Mouse (Mus musculus) small intestine, adult 2 months (tissue): ENCODE measurements around the gene Aldh4a1. TPM values are rescaled to one million over a fixed set of nuclear protein-coding genes. Genes with fewer than 3 reads are reported as not detected.
A peak's percentile ranks its signal among the peaks of the same experiment; 100 is the strongest.

Experiments used
- H3K27ac ChIP-seq: fragments of 200-500 bp; 2 replicates; pipeline ENCODE4 v1.5.1; 2012; ENCODE audit warnings: low read depth, low read length, control low read depth, inconsistent platforms; ENCODE audit not compliant: insufficient read depth
- H3K27me3 ChIP-seq: fragments of 200-500 bp; 2 replicates; pipeline ENCODE4 v1.6.1; 2012; ENCODE audit warnings: mild to moderate bottlenecking, moderate library complexity, low read length, inconsistent platforms; ENCODE audit not compliant: control insufficient read depth, insufficient read depth
- H3K36me3 ChIP-seq: fragments of 200-500 bp; 2 replicates; pipeline ENCODE4 v1.6.1; 2012; ENCODE audit warnings: mild to moderate bottlenecking, low read length, control low read depth, inconsistent platforms; ENCODE audit not compliant: control insufficient read depth, insufficient read depth
- H3K4me1 ChIP-seq: fragments of 200-500 bp; 2 replicates; pipeline ENCODE4 v1.6.1; 2012; ENCODE audit warnings: low read length, inconsistent platforms, mixed read lengths; ENCODE audit not compliant: control insufficient read depth, insufficient read depth, insufficient read length
- H3K4me3 ChIP-seq: fragments of 200-500 bp; 2 replicates; pipeline ENCODE4 v1.5.1; 2012; ENCODE audit warnings: low read depth, mild to moderate bottlenecking, control low read depth, inconsistent platforms, low read length, moderate library complexity
- CTCF ChIP-seq: fragments of 200-500 bp; IDR thresholded peaks from 2 replicates; pipeline ENCODE4 v1.5.1; 2012; ENCODE audit warnings: low read depth, mild to moderate bottlenecking, control low read depth, inconsistent platforms, low read length, moderate library complexity, mixed read lengths; ENCODE audit not compliant: insufficient replicate concordance, insufficient read length; ENCODE audit errors: extremely low read depth
- POLR2A ChIP-seq: fragments of 200-500 bp; IDR thresholded peaks from 2 replicates; pipeline ENCODE4 v1.6.1; 2012; ENCODE audit warnings: low read depth, mild to moderate bottlenecking, control low read depth, inconsistent platforms, low read length, moderate library complexity
- WGBS: fragments of 180-500 bp; shearing (Covaris S2); methylation state at CpG from one replicate; pipeline ENCODE4 v1.1.7; 2018; 5-methylcytosine and 5-hydroxymethylcytosine counted together
- polyA plus RNA-seq: library from polyadenylated mRNA; depleted of rRNA; stranded (reverse); fragments of >200 nt; gene quantifications from 2 replicates; pipeline ENCODE4 v1.2.3, GENCODE M21; 2012

Gene Aldh4a1
- polyA plus RNA-seq, 1 experiment, result 110 TPM

DNA sequence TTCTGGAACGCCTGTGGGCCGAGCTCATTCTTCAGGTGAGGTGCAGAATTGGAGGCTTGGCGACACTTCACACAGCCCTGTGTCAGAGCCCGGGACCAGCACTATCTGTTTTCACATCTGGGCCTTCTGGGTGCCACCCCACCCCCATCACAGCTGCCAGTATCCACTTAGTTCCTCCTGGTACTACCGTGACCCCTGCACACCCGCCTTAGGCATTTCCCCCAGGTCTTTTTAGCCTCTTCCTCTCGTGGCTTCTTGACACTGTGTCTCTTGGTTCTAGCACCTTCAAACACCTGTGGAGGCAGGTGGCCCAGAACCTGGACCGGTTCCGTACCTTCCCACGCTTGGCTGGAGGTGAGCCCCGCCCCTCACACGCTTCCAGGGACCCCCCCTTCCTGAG, 17.7 kb downstream of the Aldh4a1 start:
- no peak overlapping the region for H3K4me3 ChIP-seq
- H3K27ac ChIP-seq, result no peak overlapping the region
- H3K36me3 ChIP-seq, result peaks cover 36% of the 10 kb centered on the region
- TF ChIP-seq CTCF, result no peak
- H3K27me3 ChIP-seq, result peaks cover 26% of the 10 kb centered on the region
- WGBS, result 46% methylated on average over 12 of the region's 12 CpGs
- peaks cover 22% of the 10 kb centered on the region for H3K4me1 ChIP-seq

DNA sequence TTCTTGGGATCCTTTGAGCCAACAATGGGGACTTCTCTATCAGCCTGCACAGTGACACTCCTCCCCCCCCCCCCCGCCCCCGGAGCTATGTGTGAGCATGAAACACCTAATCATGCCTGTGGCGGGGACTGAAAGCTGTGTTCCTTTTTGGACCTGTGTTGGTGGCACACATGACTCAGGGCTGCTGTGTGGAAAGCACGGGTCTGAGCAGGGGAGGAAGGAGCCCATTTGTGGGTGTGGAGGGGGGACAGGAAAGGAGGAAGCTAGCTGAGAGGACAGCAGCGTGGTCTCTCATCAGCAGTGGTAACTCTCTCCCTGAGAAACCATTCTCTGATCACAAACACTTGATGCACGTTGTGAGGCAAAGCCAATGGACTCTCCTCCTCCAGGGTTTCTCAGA, 18.1 kb downstream of the Aldh4a1 start:
- 47% methylated on average over 6 of the region's 6 CpGs for WGBS

DNA sequence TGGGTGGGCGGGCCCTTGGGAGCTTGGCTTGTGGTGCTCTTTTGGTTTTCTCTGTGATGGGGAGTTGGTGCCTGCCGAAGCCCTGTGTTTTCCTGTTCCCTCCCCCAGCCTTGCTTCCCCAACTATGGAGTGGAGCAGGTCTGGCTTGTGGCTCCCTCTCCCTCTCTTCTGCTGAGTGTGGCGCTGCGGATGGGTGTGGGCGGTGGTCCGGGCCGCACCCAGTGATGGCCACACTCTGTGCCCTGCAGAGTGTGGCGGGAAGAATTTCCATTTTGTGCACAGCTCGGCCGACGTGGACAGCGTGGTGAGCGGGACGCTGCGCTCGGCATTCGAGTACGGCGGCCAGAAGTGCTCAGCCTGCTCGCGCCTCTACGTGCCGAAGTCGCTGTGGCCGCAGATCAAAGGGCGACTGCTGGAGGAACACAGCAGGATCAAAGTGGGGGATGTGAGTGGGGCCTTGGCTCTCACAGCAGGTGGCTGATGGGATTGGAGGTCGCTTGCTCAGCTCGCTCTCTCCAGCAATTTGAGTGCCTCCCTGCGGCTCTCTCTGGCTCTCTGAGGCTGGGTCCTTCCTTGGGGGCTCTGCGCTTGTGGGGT, 19.3 kb downstream of the Aldh4a1 start:
- TF ChIP-seq POLR2A, result no peak
- no peak for TF ChIP-seq CTCF
- peaks cover 20% of the 10 kb centered on the region for H3K27me3 ChIP-seq
- H3K4me1 ChIP-seq, result peaks cover 22% of the 10 kb centered on the region
- 19% methylated on average over 30 of the region's 30 CpGs for WGBS
- H3K27ac ChIP-seq, result no peak overlapping the region
- peak overlapping the region; percentile 17; the same call in 1 of the 2 replicates for H3K4me3 ChIP-seq
- peaks cover 28% of the 10 kb centered on the region for H3K36me3 ChIP-seq

More for the DNA sequence above, 18.1 kb downstream of the Aldh4a1 start:
- Histone ChIP-seq H3K4me3 (no peak overlapping the region), H3K36me3 (peaks cover 32% of the 10 kb centered on the region), H3K27ac (no peak overlapping the region), H3K27me3 (peaks cover 25% of the 10 kb centered on the region), H3K4me1 (peaks cover 22% of the 10 kb centered on the region)
- TF ChIP-seq CTCF (no peak), POLR2A (no peak)

DNA sequence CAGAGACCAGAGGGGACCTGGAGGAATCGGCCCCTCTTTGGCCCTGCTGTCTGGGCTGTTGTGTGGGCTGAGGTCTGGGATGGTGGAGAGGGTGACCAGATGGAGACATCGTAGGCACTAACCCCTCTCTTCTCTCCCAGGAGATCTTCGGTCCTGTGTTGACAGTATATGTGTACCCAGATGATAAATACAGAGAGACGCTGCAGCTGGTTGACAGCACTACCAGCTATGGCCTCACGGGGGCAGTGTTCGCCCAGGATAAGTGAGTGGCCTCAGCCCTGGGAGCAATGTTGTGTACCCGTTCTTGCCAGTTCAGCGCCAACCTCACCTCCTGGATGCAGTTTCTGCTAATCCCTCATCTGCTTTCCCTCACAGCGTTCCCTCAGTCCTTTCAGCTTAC, 21.3 kb downstream of the Aldh4a1 start:
- TF ChIP-seq CTCF (peak; percentile 84), POLR2A (no peak)
- 13% methylated on average over 9 of the region's 9 CpGs for WGBS
- Histone ChIP-seq H3K27ac (no peak overlapping the region), H3K27me3 (peaks cover 19% of the 10 kb centered on the region), H3K4me1 (peaks cover 9% of the 10 kb centered on the region), H3K36me3 (peaks cover 27% of the 10 kb centered on the region), H3K4me3 (no peak overlapping the region)

DNA sequence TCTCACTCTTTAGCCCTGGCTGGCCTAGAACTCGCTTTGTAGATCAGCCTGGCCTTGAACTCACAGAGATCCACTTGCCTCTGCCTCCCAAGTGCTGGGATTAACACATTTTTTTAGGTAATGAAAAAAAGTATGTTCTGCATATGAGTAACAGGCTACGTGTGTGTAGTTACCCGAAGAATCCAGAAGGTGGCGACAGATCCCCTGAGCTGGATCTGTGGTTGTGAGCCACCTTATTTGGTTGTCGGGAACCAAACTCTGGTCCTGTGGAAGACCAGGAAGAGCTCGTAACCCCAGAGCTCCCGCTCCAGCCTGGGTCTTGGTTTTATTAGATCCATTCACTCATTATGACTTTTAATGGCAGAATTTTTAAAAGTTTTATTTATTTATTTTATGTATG, 24.2 kb downstream of the Aldh4a1 start:
- H3K36me3 ChIP-seq, result peaks cover 24% of the 10 kb centered on the region
- WGBS, result 92% methylated on average over 7 of the region's 7 CpGs
- H3K27ac ChIP-seq, result no peak overlapping the region
- TF ChIP-seq CTCF (peak; percentile 58; the same call in 1 of the 2 replicates), POLR2A (no peak)
- 0 out of 2 replicates have a peak, but pooled peaks cover 6% of the 10 kb centered on the region for H3K27me3 ChIP-seq
- H3K4me1 ChIP-seq, result peaks cover 21% of the 10 kb centered on the region
- no peak overlapping the region for H3K4me3 ChIP-seq

DNA sequence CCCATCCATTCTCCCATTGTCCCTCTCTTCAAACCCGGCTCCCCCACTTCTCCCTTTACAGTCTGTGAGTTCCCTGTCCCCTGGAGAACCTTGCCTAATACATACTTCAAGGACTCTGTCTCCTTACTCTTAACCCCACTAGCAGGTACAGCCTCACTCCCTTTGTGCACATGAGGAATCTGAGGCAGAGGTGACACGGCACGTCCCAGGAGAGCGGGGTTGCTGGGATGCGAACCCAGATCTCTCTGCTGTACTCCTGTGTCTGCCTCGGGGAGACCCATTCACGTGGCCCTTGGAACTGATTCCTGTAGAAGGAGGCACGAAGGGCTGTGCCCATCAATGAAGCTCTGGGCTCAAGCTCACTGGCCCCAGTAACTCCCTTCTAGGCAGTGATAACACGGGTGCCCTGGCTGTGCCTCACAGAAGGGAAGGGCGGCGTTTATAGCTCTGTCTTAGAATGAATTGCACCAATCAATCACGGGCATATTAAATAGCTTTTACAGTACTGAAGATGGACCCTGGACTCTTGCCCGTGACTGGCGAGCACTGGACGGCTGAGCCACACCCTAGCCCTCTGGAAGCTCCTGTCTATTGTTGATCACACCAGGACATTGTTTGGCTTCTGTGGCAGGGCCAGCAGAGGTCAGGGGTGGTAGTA, 27.5 kb downstream of the Aldh4a1 start:
- TF ChIP-seq POLR2A (no peak), CTCF (no peak)
- H3K36me3 ChIP-seq, result peaks cover 14% of the 10 kb centered on the region
- WGBS, result 37% methylated on average over 15 of the region's 15 CpGs
- peaks cover 20% of the 10 kb centered on the region for H3K4me1 ChIP-seq
- peak overlapping the region; percentile 85; the same call in 1 of the 2 replicates for H3K27ac ChIP-seq
- no peak overlapping the region for H3K4me3 ChIP-seq
- 0 out of 2 replicates have a peak, but pooled peaks cover 6% of the 10 kb centered on the region for H3K27me3 ChIP-seq

DNA sequence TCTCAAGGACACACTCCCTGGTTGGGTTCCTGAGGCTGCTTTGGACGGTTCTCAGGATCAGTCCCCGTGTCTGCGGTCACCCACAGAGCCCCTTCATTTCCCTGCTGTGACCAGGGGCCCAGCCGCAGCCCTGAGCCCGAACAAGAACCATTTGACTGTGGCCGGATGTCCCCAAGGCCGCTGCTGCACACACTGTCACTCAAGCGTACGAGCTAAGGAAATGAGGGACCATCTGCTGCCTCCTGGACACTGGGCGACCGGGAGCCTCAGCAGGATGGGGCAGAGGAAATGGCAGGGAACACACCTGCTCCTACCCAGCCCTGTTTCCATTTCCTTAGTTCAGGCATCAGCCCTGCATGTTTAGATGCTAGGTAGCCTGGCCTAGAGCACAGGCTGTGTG, 28.2 kb downstream of the Aldh4a1 start:
- Histone ChIP-seq H3K36me3 (peaks cover 14% of the 10 kb centered on the region), H3K27me3 (0 out of 2 replicates have a peak, but pooled peaks cover 6% of the 10 kb centered on the region), H3K4me1 (peaks cover 20% of the 10 kb centered on the region), H3K27ac (peak overlapping the region; percentile 85), H3K4me3 (no peak overlapping the region)
- 28% methylated on average over 11 of the region's 11 CpGs for WGBS
- TF ChIP-seq CTCF, result no peak
- TF ChIP-seq POLR2A, result no peak
